Mouse (Mus musculus) NIH3T3 (cell line): ENCODE results near the gene Olfr789.

Source experiments
- DNase-seq: peaks from one replicate; pipeline ENCODE4 v3.0.0-alpha.2; 2012; ENCODE audit warnings: low read depth

Gene Olfr789

DNA sequence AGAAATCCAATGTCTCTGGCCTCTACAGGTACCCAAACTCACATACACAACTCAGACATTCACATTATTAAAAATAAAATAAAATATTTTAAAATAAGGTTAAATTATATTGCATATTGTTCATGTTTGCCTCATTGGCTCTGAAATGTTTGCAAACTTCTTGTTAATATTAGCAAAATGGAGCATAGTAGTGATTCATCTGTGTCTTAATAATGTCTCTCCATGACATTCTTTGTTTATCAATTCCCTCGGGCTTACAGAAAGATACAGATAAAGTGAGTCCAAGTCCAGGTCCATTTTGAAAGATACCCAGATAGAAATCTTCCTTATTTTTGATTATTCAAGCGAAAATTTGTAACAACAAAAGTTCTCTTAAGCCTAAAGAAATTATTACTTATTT is at the start of gene Olfr789:
Gene Olfr789 (plus strand): TSS at position 301 of the 400 bp plus-strand sequence.
- DNase-seq, result no peak

DNA sequence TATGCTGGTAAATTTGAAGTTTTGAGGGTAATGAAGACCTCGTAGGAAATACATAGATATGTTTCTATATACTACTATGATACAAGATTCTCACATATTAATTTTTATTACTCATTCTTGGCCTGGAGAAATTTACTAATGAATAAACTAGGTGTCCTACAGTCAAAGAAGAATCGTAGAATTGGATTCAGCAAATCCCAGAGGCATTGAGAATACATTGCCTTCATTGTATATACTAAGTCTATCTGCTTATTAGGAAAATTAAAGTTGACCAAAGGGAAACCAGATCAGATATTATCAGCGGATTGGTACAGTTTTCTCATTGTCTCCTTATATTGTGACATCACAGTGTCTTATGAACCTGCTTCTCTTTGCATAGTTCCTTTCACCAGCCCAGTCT is 23.0 kb upstream of the Olfr789 start, which contains the start of gene Olfr787:
Gene Olfr787 (plus strand): TSS at position 301 of the 400 bp plus-strand sequence.
- no peak for DNase-seq

- DNase-seq, result no peak
Measured at GRCm38 (mm10) chr10:129470698-129471097, 13.9 kb upstream of the Olfr789 start, which contains the start of gene Olfr788. Gene Olfr788 (plus strand): TSS chr10:129470998.

GRCm38 (mm10) chr10:129473256-129473655 is 11.3 kb upstream of the Olfr789 start:
- DNase-seq, result no peak

- DNase-seq, result no peak
Measured at GRCm38 (mm10) chr10:129473723-129474122, 10.8 kb upstream of the Olfr789 start.

DNA sequence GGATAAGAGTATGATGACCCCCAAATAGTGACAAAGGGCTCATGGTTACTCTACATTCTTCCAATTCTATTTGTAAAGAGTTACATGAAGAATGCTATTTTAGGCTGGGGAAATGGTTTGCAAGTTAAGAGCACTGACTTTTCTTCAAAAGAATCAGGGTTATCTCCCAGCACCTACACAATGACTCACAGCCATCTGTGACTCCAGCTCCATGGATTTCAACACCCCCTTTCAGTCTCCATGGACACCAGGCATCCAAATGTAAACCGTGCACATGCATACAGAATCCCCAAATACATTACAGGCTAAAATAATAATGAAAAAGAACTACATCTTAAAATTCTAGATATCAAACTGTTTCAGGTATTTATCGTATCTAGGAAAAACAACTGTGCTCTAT is 5.5 kb downstream of the Olfr789 start:
- DNase-seq, result no peak

DNA sequence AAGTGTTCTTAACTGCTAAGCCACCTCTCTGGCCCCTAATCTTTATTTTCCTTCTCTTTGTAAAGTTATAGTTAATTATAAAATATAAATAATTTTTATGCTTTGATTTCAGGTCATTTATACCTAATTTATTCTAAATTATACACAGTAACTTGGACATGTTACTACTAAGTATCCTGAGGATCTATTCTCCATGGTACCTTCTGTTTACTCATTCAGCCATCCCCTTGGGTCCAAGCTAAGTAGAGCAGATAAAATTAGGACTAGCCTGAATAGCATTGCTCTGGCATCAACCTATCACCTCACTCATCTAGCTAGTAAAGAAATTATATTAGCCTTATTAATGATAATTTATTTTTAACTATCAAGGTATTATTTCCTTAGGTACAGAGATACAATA is 13.6 kb downstream of the Olfr789 start, which contains the start of gene Olfr790:
Gene Olfr790 (plus strand): TSS at position 301 of the 400 bp plus-strand sequence.
- no peak for DNase-seq

DNA sequence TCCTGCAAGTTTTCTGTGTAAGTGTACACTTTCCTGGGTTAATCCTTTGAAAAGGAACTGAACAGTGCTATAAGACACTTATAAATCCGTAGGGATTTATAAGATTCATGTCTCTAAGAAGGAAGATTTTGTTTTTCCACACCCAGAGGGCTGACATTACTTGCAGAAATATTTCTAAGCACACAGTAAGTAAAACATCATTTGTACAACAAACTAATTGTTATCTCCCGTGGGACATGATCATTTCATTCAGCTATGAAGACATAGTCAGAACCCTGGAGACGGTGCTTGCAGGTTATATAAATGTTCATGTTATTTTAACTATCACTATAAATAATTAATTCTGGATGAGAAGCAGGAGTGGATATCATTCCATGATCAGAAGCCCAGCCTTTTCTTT is 36.9 kb downstream of the Olfr789 start, which contains the start of gene Olfr791:
Gene Olfr791 (plus strand): TSS at position 301 of the 400 bp plus-strand sequence.
- DNase-seq, result no peak

GRCm38 (mm10) chr10:129538862-129539261 is 54.3 kb downstream of the Olfr789 start, which contains the start of gene Olfr792:
Gene Olfr792 (plus strand): TSS chr10:129539162.
- no peak for DNase-seq
